Mouse (Mus musculus) layer of hippocampus, adult 9-11 months (tissue): ENCODE data around the gene Adgrg6.

Experiments
- DNase-seq: peaks from one replicate; pipeline ENCODE4 v3.0.0; 2022

Gene Adgrg6

GRCm38 (mm10) chr10:14483257-14483656 is 62.2 kb downstream of the Adgrg6 start:
- DNase-seq: no peak

GRCm38 (mm10) chr10:14482483-14482882 is 63.0 kb downstream of the Adgrg6 start:
- peak; percentile 51 for DNase-seq

DNA sequence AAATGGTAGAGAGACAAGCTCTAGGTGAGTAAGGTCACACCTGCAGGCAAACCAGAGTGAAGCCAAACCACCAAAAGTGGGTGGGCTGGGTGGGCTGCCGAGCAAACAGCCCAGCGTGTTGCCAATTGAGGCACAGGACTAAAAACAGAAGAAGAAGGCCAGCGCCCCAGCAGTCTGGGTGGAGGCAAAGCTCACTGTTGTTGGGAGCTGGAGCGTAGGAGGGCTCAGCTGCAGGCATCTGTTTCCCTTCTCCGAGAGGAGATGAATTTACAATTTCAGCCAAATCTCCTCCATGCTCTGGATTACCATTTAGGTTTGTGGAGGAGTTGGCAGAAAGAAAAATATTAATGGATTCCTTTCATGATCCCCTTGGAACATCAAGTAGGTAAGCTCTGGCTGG is 64.5 kb downstream of the Adgrg6 start:
- no peak for DNase-seq

GRCm38 (mm10) chr10:14476393-14476792 is 69.1 kb downstream of the Adgrg6 start:
- no peak for DNase-seq

GRCm38 (mm10) chr10:14475641-14476040 is 69.8 kb downstream of the Adgrg6 start:
- no peak for DNase-seq

- DNase-seq: no peak
Measured at GRCm38 (mm10) chr10:14474541-14475305, 70.7 kb downstream of the Adgrg6 start.

GRCm38 (mm10) chr10:14471039-14471550 is 74.4 kb downstream of the Adgrg6 start:
- DNase-seq: no peak

- DNase-seq: no peak
Measured at GRCm38 (mm10) chr10:14468623-14469022, 76.8 kb downstream of the Adgrg6 start.

GRCm38 (mm10) chr10:14463796-14464511 is 81.5 kb downstream of the Adgrg6 start:
- no peak for DNase-seq

DNA sequence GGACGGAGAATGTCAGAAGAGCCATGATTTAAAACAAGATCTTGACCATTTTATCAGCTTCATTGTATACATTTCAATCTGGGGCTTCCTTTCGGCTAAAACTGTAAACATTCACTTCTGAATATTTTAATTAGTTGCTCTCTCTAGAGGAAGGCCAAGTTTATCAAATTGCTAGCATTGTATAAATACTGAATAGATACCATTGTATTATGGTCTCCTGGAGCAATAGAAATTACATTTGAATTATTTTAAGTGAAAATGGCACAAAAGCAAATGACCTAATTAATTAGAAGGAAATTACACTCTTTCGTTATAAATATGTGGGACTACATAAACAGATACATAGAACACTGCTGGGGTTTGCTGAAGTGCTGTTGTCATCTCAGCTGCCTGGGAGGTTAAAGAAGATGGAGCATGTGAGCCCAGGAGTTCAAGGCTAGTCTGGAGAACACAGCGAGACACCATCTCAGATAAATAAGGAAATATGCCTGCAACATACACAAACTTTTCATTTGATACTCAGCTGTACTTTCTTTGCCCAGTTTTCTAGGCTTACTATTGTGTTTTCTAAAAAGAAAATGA is 84.4 kb downstream of the Adgrg6 start:
- no peak for DNase-seq

DNA sequence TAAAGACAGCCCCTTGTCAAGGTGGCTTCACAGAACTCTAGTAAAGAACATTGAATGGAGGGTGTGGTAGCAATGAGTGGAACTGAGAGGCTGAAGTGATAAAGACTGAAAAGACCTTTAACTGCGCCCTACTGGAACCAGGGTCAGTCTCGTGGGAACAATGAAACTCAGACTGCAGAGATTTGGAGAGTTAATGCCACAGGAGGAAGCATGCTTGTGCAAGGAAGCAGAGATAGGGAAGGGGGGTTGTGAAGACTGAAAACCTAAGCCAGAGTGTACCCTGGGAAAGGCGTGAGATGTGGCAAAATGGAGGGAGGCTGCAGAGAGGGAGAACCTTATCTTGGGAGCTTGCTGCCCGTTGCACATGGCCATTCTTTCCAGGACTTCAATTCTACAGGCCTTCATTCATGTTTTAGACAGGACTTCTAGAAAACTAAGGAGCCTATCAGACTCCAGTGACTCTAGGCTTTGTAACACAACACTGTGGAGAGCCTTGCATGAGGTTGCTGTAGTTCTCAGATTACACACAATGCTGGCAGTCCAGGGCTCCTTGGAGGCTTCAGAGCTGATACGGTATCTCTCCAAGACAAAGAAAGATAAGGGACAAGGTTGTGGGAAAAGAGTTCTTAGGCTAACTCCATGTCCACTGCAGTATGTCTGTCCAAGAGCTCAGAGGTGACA is 85.1 kb downstream of the Adgrg6 start:
- no peak for DNase-seq

DNA sequence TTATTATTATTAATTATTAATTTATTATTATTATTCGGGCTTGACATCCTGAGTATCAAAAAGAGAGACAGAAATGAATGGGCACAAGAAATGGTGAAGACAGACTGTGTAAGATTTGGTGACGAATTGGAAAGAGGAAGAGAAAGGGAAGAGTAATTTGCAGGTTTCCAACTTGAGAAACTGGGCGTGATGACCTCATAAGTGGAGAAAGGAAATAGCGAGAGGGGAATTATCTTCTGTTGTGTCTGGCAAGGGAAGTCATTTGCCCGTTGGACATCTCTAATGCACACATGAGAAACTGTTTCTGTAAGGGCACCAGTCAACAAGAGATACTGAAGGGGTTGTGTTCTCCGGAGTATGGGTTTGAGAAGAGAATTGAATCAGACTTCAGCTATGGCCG is 85.6 kb downstream of the Adgrg6 start:
- DNase-seq: no peak

GRCm38 (mm10) chr10:14459330-14459729 is 86.1 kb downstream of the Adgrg6 start:
- no peak for DNase-seq

DNA sequence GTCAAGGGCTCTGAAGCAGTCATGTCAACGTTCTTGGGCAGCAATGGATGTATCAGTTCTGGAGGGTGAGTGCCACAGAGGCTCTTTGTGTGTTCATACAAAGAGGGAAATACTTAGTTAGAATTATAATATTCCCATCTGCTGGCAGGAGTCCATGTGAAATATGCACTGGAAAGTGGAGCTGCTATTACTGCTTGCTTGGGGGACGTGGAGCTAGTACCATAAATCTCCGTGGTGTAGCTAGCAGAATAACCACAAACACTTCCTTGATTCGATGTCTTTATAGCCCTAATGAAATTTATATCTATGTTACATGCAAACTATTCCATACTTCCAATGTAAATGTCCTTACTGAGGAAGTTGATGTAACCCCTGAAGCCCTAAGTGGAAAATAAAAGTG is 91.0 kb downstream of the Adgrg6 start:
- no peak for DNase-seq

DNA sequence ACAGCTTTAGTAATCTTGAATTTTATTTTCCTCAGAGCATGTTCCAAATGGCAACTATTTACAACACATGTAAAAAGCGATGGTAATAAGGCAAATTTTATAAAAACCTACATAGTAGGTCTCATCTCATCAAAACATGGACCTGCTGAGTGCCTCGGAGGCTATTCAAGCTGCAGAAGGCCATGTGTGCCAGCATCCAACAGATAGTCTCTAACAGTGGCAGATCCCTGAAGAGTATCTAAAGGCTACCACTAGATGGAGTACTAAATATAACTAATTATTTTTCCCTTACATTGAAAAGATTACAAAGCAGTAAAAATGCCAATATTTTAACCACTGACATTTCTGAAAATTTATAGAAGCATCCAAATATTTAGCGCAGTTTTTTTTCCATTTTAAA is 93.6 kb downstream of the Adgrg6 start:
- DNase-seq: peak; percentile 4

DNA sequence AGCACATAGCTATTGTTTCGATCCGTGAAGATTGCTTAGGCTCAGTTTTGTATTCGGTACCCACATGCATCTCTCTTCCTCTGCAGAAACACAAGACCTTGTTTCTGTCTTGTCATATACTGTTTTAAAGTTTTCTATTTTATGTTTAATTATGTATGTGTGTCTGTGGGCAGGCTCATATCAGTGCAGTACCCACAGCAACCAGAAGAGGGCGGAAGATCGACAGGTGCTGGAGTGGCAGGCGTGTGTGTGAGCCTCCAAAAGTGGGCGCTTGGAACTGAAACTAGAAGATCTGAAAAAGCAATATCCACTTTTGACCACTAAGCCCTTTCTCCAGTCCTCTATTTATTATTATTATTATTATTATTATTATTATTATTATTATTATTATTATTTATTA is 95.4 kb downstream of the Adgrg6 start:
- DNase-seq: no peak

DNA sequence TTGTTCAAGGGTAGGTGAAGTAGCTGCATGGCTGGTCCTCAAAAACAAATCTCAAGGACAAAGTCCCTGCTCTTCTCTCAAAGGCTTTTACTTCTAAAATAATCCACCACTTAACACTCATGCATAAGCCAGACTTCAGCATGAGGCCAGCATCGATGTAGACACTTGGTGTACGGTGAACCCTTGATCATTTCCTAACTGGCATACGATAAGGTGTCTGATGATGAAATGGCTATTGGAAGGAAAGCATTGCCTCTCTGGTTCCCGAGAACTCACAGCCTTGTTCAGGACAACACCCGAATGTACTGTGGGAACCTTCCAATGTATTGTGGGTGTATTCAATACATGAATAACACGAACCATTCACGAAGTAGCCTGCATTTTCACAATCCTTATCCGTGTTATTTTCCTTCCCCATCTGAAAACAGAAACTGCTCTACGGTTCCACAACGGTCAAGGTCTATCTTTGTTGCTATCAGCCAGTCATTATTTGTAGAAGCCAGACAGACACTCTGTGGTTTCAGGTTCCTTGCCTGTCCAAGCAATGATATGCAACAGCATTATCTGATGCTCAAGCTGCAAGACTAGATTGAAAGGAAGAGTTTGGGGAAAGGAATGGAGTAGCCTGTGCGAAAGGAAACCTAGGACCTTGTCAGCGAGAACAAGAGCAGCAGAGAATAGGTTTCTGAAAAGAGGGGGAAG is 99.7 kb downstream of the Adgrg6 start:
- no peak for DNase-seq

DNA sequence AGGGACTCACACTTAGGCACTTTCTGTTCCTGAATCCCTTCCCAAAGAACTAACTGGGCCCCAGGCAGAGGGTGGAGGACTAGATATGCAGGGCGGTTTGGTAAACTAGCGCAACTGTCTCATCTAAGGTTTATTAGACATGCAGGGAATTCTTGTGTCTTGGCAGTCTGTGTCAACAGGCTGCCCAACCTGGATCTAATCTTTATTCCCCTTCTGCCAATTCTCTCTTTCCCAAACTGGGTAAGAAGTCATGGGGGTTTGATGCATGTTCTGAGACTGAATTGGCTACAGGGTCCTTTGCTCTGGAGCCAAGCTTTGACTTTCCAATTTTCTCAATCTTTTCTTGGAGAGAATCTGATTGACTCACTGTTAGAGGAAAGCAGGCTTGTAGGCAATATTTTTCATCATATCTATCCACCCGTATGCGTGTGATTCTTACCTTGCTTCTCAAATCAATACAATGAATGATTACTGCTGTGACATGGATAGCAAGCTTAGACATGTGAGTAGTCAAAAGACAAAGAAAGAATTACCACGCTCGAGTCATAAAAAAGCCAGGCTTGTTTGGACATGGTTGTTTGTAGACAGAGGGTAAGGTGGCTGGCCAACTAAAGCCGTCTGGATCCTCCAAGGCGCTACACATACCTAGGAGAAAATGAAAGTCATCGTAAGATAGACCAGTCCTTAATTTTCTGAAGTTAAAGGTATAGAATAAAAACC is 104.4 kb downstream of the Adgrg6 start:
- no peak for DNase-seq

DNA sequence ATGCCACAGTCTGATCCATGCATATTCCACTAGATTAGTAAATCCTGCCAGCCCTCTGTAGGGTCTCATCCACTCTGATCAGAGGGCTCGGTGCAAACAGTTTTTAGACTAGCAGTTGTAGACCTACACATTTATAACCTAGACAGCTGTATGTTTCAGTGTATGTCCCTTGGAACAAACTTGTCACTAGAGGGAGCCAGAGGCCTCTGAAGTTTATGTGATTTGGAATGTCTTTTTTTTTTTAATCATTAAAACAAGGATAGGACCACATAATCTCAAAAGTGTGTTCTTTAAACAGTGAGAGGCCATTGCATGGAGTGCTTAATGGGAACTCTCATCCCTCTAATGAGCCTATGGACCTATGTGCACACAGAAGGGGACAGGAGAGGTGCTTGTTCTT is 141.4 kb downstream of the Adgrg6 start:
- no peak for DNase-seq

GRCm38 (mm10) chr10:14401744-14402143 is 143.7 kb downstream of the Adgrg6 start:
- DNase-seq: no peak

DNA sequence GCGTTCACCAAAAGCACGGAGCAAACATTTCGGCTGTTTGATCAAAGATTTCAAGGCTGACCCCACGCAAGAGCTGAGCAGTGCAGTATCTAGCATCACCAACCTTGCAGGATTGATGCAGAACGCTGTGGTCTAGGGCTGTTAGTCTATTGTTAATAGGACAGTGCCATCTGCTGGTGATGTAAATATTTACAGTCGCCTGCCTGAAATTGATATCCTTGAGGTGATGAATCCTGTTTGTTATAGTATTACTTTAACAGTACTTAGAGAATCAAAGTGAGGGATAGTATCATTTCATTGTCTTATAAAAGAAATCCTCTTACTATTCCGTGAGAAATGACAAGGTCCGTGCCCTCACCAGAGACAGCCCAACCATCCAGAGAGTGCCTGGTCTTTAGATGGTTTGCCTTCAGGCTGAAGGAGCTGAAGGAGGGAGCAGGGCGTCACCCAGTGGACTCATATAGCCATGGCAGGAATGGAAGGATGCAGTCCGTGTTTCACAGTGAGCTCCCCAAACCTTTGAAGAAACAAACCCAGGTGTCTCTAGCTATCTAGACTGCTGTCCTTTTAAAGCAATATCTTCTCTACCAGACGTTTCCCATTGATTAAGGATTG is 154.3 kb downstream of the Adgrg6 start:
- DNase-seq: peak; percentile 81

DNA sequence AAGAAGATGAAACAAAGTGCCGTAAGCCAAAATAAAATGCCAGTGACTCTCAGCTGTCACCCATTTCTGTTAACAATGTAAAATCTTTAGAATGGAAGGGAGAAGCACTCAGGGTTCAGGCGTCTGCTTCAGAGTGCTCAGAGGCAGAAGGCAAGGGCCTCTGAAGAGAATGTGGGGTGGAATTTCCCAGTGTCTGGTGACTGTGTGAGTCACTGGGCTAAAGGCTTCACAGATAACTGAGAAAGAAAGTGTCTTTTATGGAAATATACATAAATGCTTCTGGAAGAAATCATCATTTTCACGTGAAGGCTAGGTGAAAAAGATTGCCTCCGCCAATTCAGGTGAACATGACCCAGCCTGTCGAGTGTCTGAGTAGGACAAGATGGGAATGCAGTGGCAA is 159.9 kb downstream of the Adgrg6 start:
- DNase-seq: no peak
